Mouse (Mus musculus) frontal cortex, postnatal 10 days (tissue): Measurements from ENCODE around the gene Lyl1.

ENCODE experiments used
- DNase-seq, 2 experiments: peaks; one replicate each; pipeline ENCODE4 v3.0.0; 2022; ENCODE audit warnings: low spot score in 2 of 2, mixed read lengths in 1 of 2

The Lyl1 gene

DNA sequence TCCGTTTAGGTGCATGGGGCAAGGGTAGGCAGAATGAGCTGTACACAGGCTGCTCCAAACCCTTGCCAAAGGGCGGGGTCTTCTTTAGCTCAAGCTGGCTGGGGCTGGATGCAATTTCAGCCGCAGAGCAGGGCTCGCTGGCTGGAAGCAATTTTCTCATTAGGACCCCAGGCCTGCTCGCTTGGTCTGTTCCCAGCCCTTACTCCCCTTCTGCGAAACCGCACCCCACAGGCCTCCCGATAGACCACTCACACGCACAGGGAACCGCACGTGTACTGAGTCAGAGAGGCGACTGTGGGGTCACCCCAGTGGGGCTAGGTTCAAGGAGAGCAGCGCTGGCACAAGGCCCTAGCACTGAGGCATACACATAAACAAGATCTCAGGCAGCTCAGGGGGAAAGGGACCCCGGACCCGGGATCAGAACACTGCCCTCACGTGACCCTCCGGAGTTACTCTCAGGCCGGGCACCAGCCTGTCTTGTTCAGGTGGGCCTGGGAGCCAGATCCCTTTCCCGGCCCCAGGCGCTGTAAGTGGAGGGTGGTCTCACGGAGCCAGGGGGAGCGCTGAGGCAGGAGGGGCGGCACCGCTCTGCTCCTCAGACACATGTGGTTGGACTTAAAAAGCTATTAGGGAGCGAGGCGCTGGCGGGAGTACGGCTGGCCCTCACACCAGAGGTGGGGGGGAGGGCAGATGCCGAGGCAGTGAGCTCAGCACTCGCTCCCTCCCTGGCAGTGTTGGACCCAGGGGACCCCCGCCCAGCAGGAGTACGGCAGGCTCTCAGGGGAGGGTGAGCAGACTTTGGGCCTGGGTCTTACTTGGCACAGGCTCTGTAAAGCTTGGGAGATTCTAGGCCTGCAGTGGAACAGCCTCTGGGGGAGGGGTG is 41.2 kb downstream of the Lyl1 start:
- DNase-seq: no peak

- DNase-seq: no peak
These were observed 41.8 kb downstream of the Lyl1 start for GRCm38 (mm10) chr8:84743054-84743415.

- DNase-seq: no peak
These were observed 42.5 kb downstream of the Lyl1 start for GRCm38 (mm10) chr8:84743517-84744420.

DNA sequence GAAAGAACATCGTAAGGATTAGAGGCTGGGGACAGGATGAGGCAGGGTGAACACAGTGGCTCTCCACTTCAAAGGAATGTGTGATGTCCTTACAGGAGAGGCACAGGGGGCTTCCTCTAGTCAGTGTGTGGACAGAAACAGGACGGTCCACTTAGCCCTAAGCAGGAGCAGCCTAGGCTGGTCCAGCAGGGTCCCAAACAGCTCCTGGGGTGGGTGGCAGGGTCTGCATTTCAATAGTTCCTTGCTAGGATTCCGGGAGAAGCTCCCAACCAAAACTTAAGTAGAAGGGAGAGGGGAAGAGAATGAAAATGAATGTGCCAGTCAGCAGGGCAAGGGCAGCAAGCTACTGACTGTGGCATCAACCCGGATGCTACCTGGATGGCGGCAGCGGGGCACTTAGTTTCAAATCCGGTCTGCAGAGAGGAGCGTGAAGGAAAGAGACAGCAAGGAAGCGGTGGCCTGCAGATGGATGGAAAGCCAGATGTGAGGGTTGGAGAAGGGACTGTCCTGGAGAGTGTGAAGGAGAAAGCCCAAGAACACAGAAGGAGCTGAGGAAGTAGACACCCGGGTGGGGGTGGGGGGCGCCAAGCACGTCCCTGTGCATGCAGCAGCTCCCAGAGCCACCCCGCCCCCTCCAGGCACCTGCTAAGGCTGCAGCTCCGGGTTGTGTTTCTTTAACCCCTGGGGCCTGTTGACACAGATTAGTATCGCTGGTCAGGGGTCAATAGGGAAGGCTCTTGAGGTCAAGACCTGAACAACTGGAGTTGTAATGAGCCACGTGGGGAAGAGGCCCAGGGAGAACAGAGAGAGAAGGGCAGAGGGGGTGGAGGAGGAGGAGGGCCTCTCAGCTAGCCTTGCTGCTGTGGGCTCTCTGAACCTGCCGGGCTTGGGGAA is 44.0 kb downstream of the Lyl1 start:
- no peak for DNase-seq

DNA sequence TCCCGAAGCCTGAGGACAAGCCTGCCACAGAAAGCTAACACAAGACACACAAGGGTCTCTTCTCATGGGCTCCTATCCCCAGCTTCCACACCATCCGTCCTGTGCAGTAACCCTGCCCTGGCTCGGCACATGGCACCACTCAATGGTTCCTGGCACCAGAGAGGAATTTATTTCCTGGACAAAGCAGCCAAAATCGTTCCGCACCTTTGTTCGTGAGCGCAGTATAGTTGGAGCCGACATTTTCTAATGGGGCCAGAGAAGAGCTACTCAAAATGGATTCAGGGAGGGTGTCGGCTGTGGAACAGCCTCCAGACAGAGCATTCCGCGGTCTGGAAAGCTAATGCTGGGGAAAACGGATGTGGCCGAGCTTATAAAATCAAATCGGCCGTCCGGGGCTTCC is 48.3 kb downstream of the Lyl1 start:
- DNase-seq: no peak

GRCm38 (mm10) chr8:84752734-84753582 is 51.7 kb downstream of the Lyl1 start:
- no peak for DNase-seq
